Mouse (Mus musculus): Measurements from ENCODE around the gene Cdh3. TPM values are rescaled to one million over a fixed set of nuclear protein-coding genes. Genes with fewer than 3 reads are reported as not detected.
"Not testable (repeated sequence)": the region's sequence is repeated elsewhere in the genome, so short reads cannot be mapped to it uniquely, and the experiment has no call there.

Cdh3 gene
- total and polyA plus RNA-seq, 3 experiments = not detected

DNA sequence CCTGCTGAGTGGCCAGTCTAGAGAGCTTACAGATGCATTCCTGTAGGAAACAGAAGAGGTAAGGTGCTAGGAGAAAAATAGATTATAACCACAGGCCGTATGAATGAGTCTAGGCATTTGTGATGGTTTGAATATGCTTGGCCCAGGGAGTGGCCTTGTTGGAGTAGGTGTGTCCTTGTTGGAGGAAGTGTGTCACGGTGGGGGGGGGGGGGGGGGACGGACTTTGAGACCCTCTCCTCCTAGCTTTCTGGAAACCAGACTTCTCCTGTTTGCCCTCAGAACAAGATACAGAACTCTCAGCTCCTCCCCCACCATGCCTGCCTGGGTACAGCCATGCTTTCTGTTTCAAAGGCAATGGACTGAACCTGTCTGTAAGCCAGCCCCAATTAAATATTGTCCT, 81.8 kb downstream of the Cdh3 start:
- no peaks in the 10 kb centered on the region for H3K36me3 ChIP-seq (ENCODE audit: control insufficient read depth in 1 of 2, insufficient read depth in 2 of 2, low read length in 2 of 2)
- H3K4me1 ChIP-seq (ENCODE audit: control insufficient read depth in 1 of 2, insufficient read depth in 2 of 2, low read length in 2 of 2) = no peaks in the 10 kb centered on the region
- H3K4me3 ChIP-seq (ENCODE audit: control insufficient read depth in 1 of 2, insufficient read depth in 1 of 2, low read depth in 2 of 2, low read length in 2 of 2) = no peak overlapping the region
- H3K27me3 ChIP-seq (ENCODE audit: control insufficient read depth in 1 of 2, insufficient read depth in 2 of 2, low read length in 2 of 2) = no peaks in the 10 kb centered on the region; a peak in 2 of 4 replicates
- DNase-seq (ENCODE audit: low read depth, low spot score) = no peak
- no peak for TF ChIP-seq EP300 (IDR thresholded peaks at IDR 0.05; ENCODE audit: low read depth in 1 of 2, low read length in 2 of 2)
- no peak for TF ChIP-seq NELFE (IDR thresholded peaks at IDR 0.05; ENCODE audit: low read depth, low read length)
- TF ChIP-seq ETS1 (IDR thresholded peaks at IDR 0.05; ENCODE audit: low read depth, low read length) = no peak
- TF ChIP-seq MYB (IDR thresholded peaks at IDR 0.05; ENCODE audit: low read depth, low read length) = no peak
- TF ChIP-seq CTCF (IDR thresholded peaks at IDR 0.05 in 2 of 3, conservative IDR thresholded peaks at IDR 0.05 in 1 of 3; ENCODE audit: control insufficient read depth in 1 of 3, insufficient read depth in 1 of 3, low read depth in 2 of 3, low read length in 3 of 3, poor library complexity in 1 of 3, severe bottlenecking in 1 of 3) = no peak
- no peak for TF ChIP-seq ZC3H11A (IDR thresholded peaks at IDR 0.05; ENCODE audit: low read depth, low read length)
- TF ChIP-seq NRF1 (IDR thresholded peaks at IDR 0.05; ENCODE audit: insufficient read depth, low read depth, low read length, poor library complexity, severe bottlenecking) = no peak
- TF ChIP-seq MAZ (IDR thresholded peaks at IDR 0.05; ENCODE audit: low read depth, low read length) = no peak
- TF ChIP-seq KAT2A (conservative IDR thresholded peaks at IDR 0.05; ENCODE audit: low read depth, low read length) = no peak
- TF ChIP-seq UBTF (IDR thresholded peaks at IDR 0.05; ENCODE audit: borderline replicate concordance, insufficient read depth, low read depth, low read length) = no peak
- TF ChIP-seq POLR2A (IDR thresholded peaks at IDR 0.05; ENCODE audit: control insufficient read depth in 1 of 2, insufficient read depth in 1 of 2, low read depth in 1 of 2, low read length in 2 of 2, poor library complexity in 1 of 2) = no peak
- no peak for TF ChIP-seq TBP (IDR thresholded peaks at IDR 0.05; ENCODE audit: low read depth, low read length)
- no peak for TF ChIP-seq GATA1 (IDR thresholded peaks at IDR 0.05; ENCODE audit: low read depth, low read length)
- TF ChIP-seq BHLHE40 (IDR thresholded peaks at IDR 0.05; ENCODE audit: borderline replicate concordance, low read depth, low read length) = no peak
- TF ChIP-seq MAX (IDR thresholded peaks at IDR 0.05; ENCODE audit: low read length) = no peak
- TF ChIP-seq TAL1 (IDR thresholded peaks at IDR 0.05; ENCODE audit: low read length) = no peak
- no peak for TF ChIP-seq USF2 (IDR thresholded peaks at IDR 0.05; ENCODE audit: borderline replicate concordance in 1 of 2, insufficient read depth in 1 of 2, low read depth in 1 of 2, low read length in 2 of 2)
- no peak for TF ChIP-seq MAFK (IDR thresholded peaks at IDR 0.05; ENCODE audit: borderline replicate concordance, low read depth, low read length)
- TF ChIP-seq ZMIZ1 (IDR thresholded peaks at IDR 0.05; ENCODE audit: low read depth, low read length) = no peak
- no peaks in the 10 kb centered on the region for H3K79me2 ChIP-seq (ENCODE audit: control insufficient read depth, insufficient read depth, low read length, poor library complexity)
- no peak overlapping the region for H3K9ac ChIP-seq (ENCODE audit: control insufficient read depth, low read depth, low read length, poor library complexity, severe bottlenecking)
- H3K9me3 ChIP-seq (replicated peaks; ENCODE audit: insufficient read depth, low read length) = no peaks in the 10 kb centered on the region
- H3K27ac ChIP-seq (ENCODE audit: control insufficient read depth, low read depth, low read length) = no peak overlapping the region

DNA sequence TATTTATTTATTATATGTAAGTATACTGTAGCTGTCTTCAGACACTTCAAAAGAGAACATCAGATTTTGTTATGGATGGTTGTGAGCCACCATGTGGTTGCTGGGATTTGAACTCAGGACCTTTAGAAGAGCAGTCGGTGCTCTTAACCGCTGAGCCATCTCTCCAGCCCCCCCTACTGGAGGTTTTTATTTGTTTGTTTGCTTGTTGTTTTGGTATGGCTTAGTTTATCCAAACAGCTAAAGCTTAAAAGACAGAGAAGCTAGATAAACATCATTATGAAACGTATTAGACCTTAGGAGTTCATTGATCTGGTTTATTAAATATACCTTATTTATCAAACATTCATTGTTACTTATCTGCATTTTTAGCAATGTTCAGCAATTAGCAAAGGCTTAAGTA, 84.9 kb downstream of the Cdh3 start:
- not testable (repeated sequence) for H3K4me3 ChIP-seq (ENCODE audit: control insufficient read depth in 1 of 2, insufficient read depth in 1 of 2, low read depth in 2 of 2, low read length in 2 of 2); H3K27me3 ChIP-seq (ENCODE audit: control insufficient read depth in 1 of 2, insufficient read depth in 2 of 2, low read length in 2 of 2); H3K79me2 ChIP-seq (ENCODE audit: control insufficient read depth, insufficient read depth, low read length, poor library complexity); H3K36me3 ChIP-seq (ENCODE audit: control insufficient read depth in 1 of 2, insufficient read depth in 2 of 2, low read length in 2 of 2); H3K4me1 ChIP-seq (ENCODE audit: control insufficient read depth in 1 of 2, insufficient read depth in 2 of 2, low read length in 2 of 2); H3K9me3 ChIP-seq (replicated peaks; ENCODE audit: insufficient read depth, low read length); H3K27ac ChIP-seq (ENCODE audit: control insufficient read depth, low read depth, low read length); DNase-seq (ENCODE audit: low read depth, low spot score); H3K9ac ChIP-seq (ENCODE audit: control insufficient read depth, low read depth, low read length, poor library complexity, severe bottlenecking)
- TF ChIP-seq TBP (IDR thresholded peaks at IDR 0.05; ENCODE audit: low read depth, low read length) = peak; percentile 52; the same call in 1 of the 2 replicates

Measured in MEL (cell line).